8 mouse cellular contexts compared by ENCODE assay signal in genomic region chr7:80802412-80803160, GRCm38 (mm10). TPM values are rescaled to one million over a fixed set of nuclear protein-coding genes. Genes with fewer than 3 reads are reported as not detected.
DNase-seq lines count a peak whose midpoint lies in the region; ATAC-seq and TF ChIP-seq lines count a peak whose summit lies in the region.

No protein-coding gene starts in this region.

- H3K9ac ChIP-seq in heart, postnatal 0 days (replicated peaks; ENCODE audit: low read depth, low read length): peak overlapping the region; percentile 84
- peak overlapping the region; percentile 84 for H3K9ac ChIP-seq in liver, postnatal 0 days (replicated peaks)
- H3K9ac ChIP-seq in neural tube, embryonic 15.5 days (replicated peaks): peak overlapping the region; percentile 87

- peak overlapping the region; percentile 89 for H3K4me3 ChIP-seq in heart, postnatal 0 days (ENCODE audit: low read depth, low read length)
- peak overlapping the region; percentile 87 for H3K4me3 ChIP-seq in liver, postnatal 0 days (ENCODE audit: low read depth, low read length)
- H3K4me3 ChIP-seq in neural tube, embryonic 15.5 days (replicated peaks): peak overlapping the region; percentile 97

- no peaks in the 10 kb centered on the region for H3K9me3 ChIP-seq in heart, postnatal 0 days (replicated peaks; ENCODE audit: control insufficient read depth, low read length)
- H3K9me3 ChIP-seq in liver, postnatal 0 days (ENCODE audit: low read length): no peaks in the 10 kb centered on the region
- H3K9me3 ChIP-seq in neural tube, embryonic 15.5 days (replicated peaks): no peaks in the 10 kb centered on the region

- H3K27me3 ChIP-seq in heart, postnatal 0 days (ENCODE audit: control insufficient read depth, insufficient read depth, low read length): no peaks in the 10 kb centered on the region
- no peaks in the 10 kb centered on the region for H3K27me3 ChIP-seq in liver, postnatal 0 days (ENCODE audit: insufficient read depth, low read length)
- no peaks in the 10 kb centered on the region; the same call in 1 of the 2 replicates for H3K27me3 ChIP-seq in neural tube, embryonic 15.5 days (replicated peaks)

- H3K27ac ChIP-seq in heart, postnatal 0 days (ENCODE audit: low read depth): peak overlapping the region; percentile 89
- H3K27ac ChIP-seq in liver, postnatal 0 days (ENCODE audit: low read depth): peak overlapping the region; percentile 92
- peak overlapping the region; percentile 86 for H3K27ac ChIP-seq in neural tube, embryonic 15.5 days (replicated peaks)

- H3K4me2 ChIP-seq in heart, postnatal 0 days (ENCODE audit: low read depth, low read length): peak overlapping the region; percentile 87
- peak overlapping the region; percentile 82 for H3K4me2 ChIP-seq in liver, postnatal 0 days (ENCODE audit: low read depth, low read length)
- H3K4me2 ChIP-seq in neural tube, embryonic 15.5 days: peak overlapping the region; percentile 76

- under 1% methylated on average over 37 of the region's 37 CpGs for WGBS in heart, postnatal 0 days
- WGBS in liver, postnatal 0 days (ENCODE audit: insufficient replicate concordance): 1% methylated on average over 37 of the region's 37 CpGs
- WGBS in neural tube, embryonic 15.5 days: 1% methylated on average over 37 of the region's 37 CpGs

- no peak for TF ChIP-seq EP300 in heart, postnatal 0 days (IDR thresholded peaks at IDR 0.05; ENCODE audit: low read depth)
- TF ChIP-seq EP300 in liver, postnatal 0 days (IDR thresholded peaks at IDR 0.05; ENCODE audit: low read depth): no peak

- H3K4me1 ChIP-seq in heart, postnatal 0 days (ENCODE audit: control insufficient read depth, insufficient read depth): peaks cover 9% of the 10 kb centered on the region; the same call in 1 of the 2 replicates
- H3K4me1 ChIP-seq in liver, postnatal 0 days (ENCODE audit: insufficient read depth): peaks cover 15% of the 10 kb centered on the region
- peaks cover 17% of the 10 kb centered on the region for H3K4me1 ChIP-seq in neural tube, embryonic 15.5 days

- no peak for TF ChIP-seq CTCF in heart, postnatal 0 days (IDR thresholded peaks at IDR 0.05; ENCODE audit: low read depth)
- TF ChIP-seq CTCF in liver, postnatal 0 days (IDR thresholded peaks at IDR 0.05; ENCODE audit: low read depth): no peak

- peak; percentile 66 for ATAC-seq in heart, postnatal 0 days (ENCODE audit: insufficient read depth, low read depth)
- ATAC-seq in liver, postnatal 0 days: peak; percentile 69
- ATAC-seq in neural tube, embryonic 15.5 days (ENCODE audit: low FRiP score): peak; percentile 72

- peaks cover 20% of the 10 kb centered on the region for H3K36me3 ChIP-seq in heart, postnatal 0 days (replicated peaks; ENCODE audit: control insufficient read depth, insufficient read depth, low read length)
- H3K36me3 ChIP-seq in liver, postnatal 0 days (replicated peaks; ENCODE audit: insufficient read depth, low read length): peaks cover 17% of the 10 kb centered on the region
- peaks cover 19% of the 10 kb centered on the region for H3K36me3 ChIP-seq in neural tube, embryonic 15.5 days

- peak; percentile 72 for DNase-seq in ovary, postnatal 10 days (ENCODE audit: low spot score)
- no peak for DNase-seq in ovary, postnatal 36 days (ENCODE audit: low spot score)
- peak; percentile 48 for DNase-seq in c-Kit-positive CD71-positive TER-119-positive erythroid progenitor cells, embryonic 14.5 days (ENCODE audit: low spot score)
- no peak for DNase-seq in heart, postnatal 0 days (ENCODE audit: low spot score)
- DNase-seq in liver, postnatal 0 days: no peak
- no peak for DNase-seq in ovary, postnatal 14 days (ENCODE audit: low spot score)
- DNase-seq in layer of hippocampus, adult 11-12 months (ENCODE audit: low spot score): no peak

RNA-seq across cellular contexts. Expression of gene Iqgap1, which starts 23.2 kb away (rescaled TPM):
- total RNA-seq in heart, postnatal 0 days (2014; rRNA removed; ENCODE audit: low replicate concordance): 39.8 and 88.5 TPM in 2 replicates
- 22.6 and 23.6 TPM in 2 replicates for polyA plus RNA-seq in heart, postnatal 0 days (2015; fragmentation: Nextera tagmentation; extraction: Ambion mirVana)
- polyA plus RNA-seq in liver, postnatal 0 days (2015; fragmentation: Nextera tagmentation; extraction: Ambion mirVana): 10.8 and 13.6 TPM in 2 replicates
- 18.1 and 31.0 TPM in 2 replicates for polyA plus RNA-seq in neural tube, embryonic 15.5 days (2015; fragmentation: Nextera tagmentation; extraction: Ambion mirVana)

RNA-seq across cellular contexts. Expression of gene Zscan2, which starts 58.1 kb away (rescaled TPM):
- total RNA-seq in heart, postnatal 0 days (2014; rRNA removed; ENCODE audit: low replicate concordance): 3.7 and 22.0 TPM in 2 replicates
- 1.3 and 2.0 TPM in 2 replicates for polyA plus RNA-seq in heart, postnatal 0 days (2015; fragmentation: Nextera tagmentation; extraction: Ambion mirVana)
- polyA plus RNA-seq in liver, postnatal 0 days (2015; fragmentation: Nextera tagmentation; extraction: Ambion mirVana): 0.43 and 0.47 TPM in 2 replicates
- 3.3 and 3.9 TPM in 2 replicates for polyA plus RNA-seq in neural tube, embryonic 15.5 days (2015; fragmentation: Nextera tagmentation; extraction: Ambion mirVana)

Comparison
In these comparisons a context has a peak if more than half of its experiments do, and no peak if none do; other contexts are left out.
1. DNase-seq: peak in ovary, postnatal 10 days (single experiment) and c-Kit-positive CD71-positive TER-119-positive erythroid progenitor cells, embryonic 14.5 days (single experiment); none in ovary, postnatal 36 days (single experiment), heart, postnatal 0 days (single experiment), liver, postnatal 0 days (single experiment), ovary, postnatal 14 days (single experiment) and layer of hippocampus, adult 11-12 months (single experiment).
2. Peak in every context shown above with its lines, with median percentiles within 50 percentile points of each other: ATAC-seq, H3K27ac ChIP-seq, H3K4me2 ChIP-seq, H3K4me3 ChIP-seq and H3K9ac ChIP-seq.